Mouse (Mus musculus) thymus, adult 2 months (tissue): ENCODE measurements around the gene Zfp3.

Experiments used
- CTCF ChIP-seq: fragments of 200-500 bp; IDR thresholded peaks from 2 replicates; pipeline ENCODE4 v1.5.1; 2012; ENCODE audit warnings: mild to moderate bottlenecking, control low read depth, low read length, moderate library complexity, borderline replicate concordance; ENCODE audit not compliant: control insufficient read depth, poor library complexity, insufficient read depth; ENCODE audit errors: extremely low read depth
- POLR2A ChIP-seq: fragments of 200-500 bp; IDR thresholded peaks from 2 replicates; pipeline ENCODE4 v1.6.1; 2012; ENCODE audit warnings: mild to moderate bottlenecking, low read length, control low read depth, moderate library complexity; ENCODE audit not compliant: control insufficient read depth, poor library complexity, insufficient read depth; ENCODE audit errors: extremely low read depth

GRCm38 (mm10) chr11:70755645-70756044, 8.4 kb upstream of the Zfp3 start:
- TF ChIP-seq CTCF = no peak
- TF ChIP-seq POLR2A = no peak
